Mouse (Mus musculus) forebrain, embryonic 11.5 days (tissue): ENCODE measurements around the gene Cacna1b. TPM values are rescaled to one million over a fixed set of nuclear protein-coding genes. Genes with fewer than 3 reads are reported as not detected.

Experiments
- ATAC-seq: fragments of 200-750 bp; cut with Nextera tagmentation; replicated peaks from 2 replicates; pipeline ENCODE4 v1.8.0; 2017; ENCODE audit warnings: moderate TSS enrichment; ENCODE audit not compliant: low FRiP score
- DNase-seq: peaks from one replicate; pipeline ENCODE4 v3.0.0-alpha.2; 2017; ENCODE audit warnings: low spot score
- H3K27ac ChIP-seq: fragments of 300-500 bp; sonication (generic); 2 replicates; pipeline ENCODE4 v1.5.1; 2014; ENCODE audit warnings: low read depth, low read length
- H3K27me3 ChIP-seq: fragments of 300-500 bp; sonication (generic); 2 replicates; pipeline ENCODE4 v1.6.1; 2014; ENCODE audit warnings: mild to moderate bottlenecking, low read length, mixed read lengths; ENCODE audit not compliant: control insufficient read depth, insufficient read depth
- H3K36me3 ChIP-seq: fragments of 300-500 bp; sonication (generic); 2 replicates; pipeline ENCODE4 v1.6.1; 2014; ENCODE audit warnings: mild to moderate bottlenecking, low read length, moderate library complexity, mixed read lengths; ENCODE audit not compliant: control insufficient read depth, insufficient read depth
- H3K4me1 ChIP-seq: fragments of 300-500 bp; sonication (generic); replicated peaks from 2 replicates; pipeline ENCODE4 v1.6.1; 2014; ENCODE audit warnings: low read length, mixed read lengths; ENCODE audit not compliant: control insufficient read depth, insufficient read depth
- H3K4me2 ChIP-seq: fragments of 300-500 bp; sonication (generic); 2 replicates; pipeline ENCODE4 v1.6.1; 2014; ENCODE audit warnings: low read depth, mild to moderate bottlenecking, low read length, moderate library complexity, mixed read lengths; ENCODE audit not compliant: severe bottlenecking
- H3K4me3 ChIP-seq: fragments of 300-500 bp; sonication (generic); 2 replicates; pipeline ENCODE4 v1.5.1; 2014; ENCODE audit warnings: low read depth, low read length
- H3K9ac ChIP-seq: fragments of 300-500 bp; sonication (generic); 2 replicates; pipeline ENCODE4 v1.6.1; 2014; ENCODE audit warnings: low read length
- H3K9me3 ChIP-seq: fragments of 300-500 bp; sonication (generic); 2 replicates; pipeline ENCODE4 v1.6.1; 2016; ENCODE audit warnings: low read length, mixed read lengths; ENCODE audit not compliant: control insufficient read depth
- WGBS: fragments of 180-500 bp; shearing (Covaris S2); extraction: QIAGEN DNeasy Blood & Tissue Kit; methylation state at CpG from one replicate; pipeline ENCODE4 v1.1.7; 2014; 5-methylcytosine and 5-hydroxymethylcytosine counted together
- polyA plus RNA-seq: library from polyadenylated mRNA; unstranded; fragments of >200 nt; fragmentation: Nextera tagmentation; extraction: Ambion mirVana; gene quantifications from 2 replicates; pipeline ENCODE4 v1.2.1, GENCODE M21; 2014

Cacna1b gene
- polyA plus RNA-seq, 1 experiment from 2014 or later, result 1.8 TPM

GRCm38 (mm10) chr2:24702208-24702957 lies 60.6 kb downstream of the Cacna1b start:
- ATAC-seq, result no peak
- Histone ChIP-seq H3K4me1 (no peaks in the 10 kb centered on the region), H3K9ac (no peak overlapping the region), H3K27ac (no peak overlapping the region), H3K27me3 (no peaks in the 10 kb centered on the region), H3K36me3 (no peaks in the 10 kb centered on the region), H3K4me2 (no peak overlapping the region), H3K4me3 (no peak overlapping the region), H3K9me3 (no peaks in the 10 kb centered on the region)
- peak; percentile 41 for DNase-seq
- 70% methylated on average over 3 of the region's 3 CpGs for WGBS

- H3K4me1 ChIP-seq, result no peaks in the 10 kb centered on the region
- no peak overlapping the region for H3K4me3 ChIP-seq
- WGBS, result 83% methylated on average over 8 of the region's 8 CpGs
- no peaks in the 10 kb centered on the region for H3K27me3 ChIP-seq
- no peaks in the 10 kb centered on the region for H3K9me3 ChIP-seq
- ATAC-seq, result no peak
- H3K9ac ChIP-seq, result no peak overlapping the region
- H3K27ac ChIP-seq, result no peak overlapping the region
- no peak overlapping the region for H3K4me2 ChIP-seq
- H3K36me3 ChIP-seq, result no peaks in the 10 kb centered on the region
- DNase-seq, result peak; percentile 44
Observed at GRCm38 (mm10) chr2:24697281-24697980, 65.5 kb downstream of the Cacna1b start.

- no peaks in the 10 kb centered on the region for H3K4me1 ChIP-seq
- H3K36me3 ChIP-seq, result no peaks in the 10 kb centered on the region
- no peak overlapping the region for H3K4me3 ChIP-seq
- no peak for ATAC-seq
- no peak overlapping the region for H3K4me2 ChIP-seq
- no peaks in the 10 kb centered on the region for H3K27me3 ChIP-seq
- no peaks in the 10 kb centered on the region for H3K9me3 ChIP-seq
- DNase-seq, result peak; percentile 34
- no peak overlapping the region for H3K9ac ChIP-seq
- WGBS, result 94% methylated on average over 2 of the region's 2 CpGs
- no peak overlapping the region for H3K27ac ChIP-seq
Observed at GRCm38 (mm10) chr2:24692371-24692770, 70.6 kb downstream of the Cacna1b start.

- Histone ChIP-seq H3K4me2 (no peak overlapping the region), H3K4me1 (no peaks in the 10 kb centered on the region), H3K4me3 (no peak overlapping the region), H3K36me3 (no peaks in the 10 kb centered on the region), H3K9ac (no peak overlapping the region), H3K9me3 (no peaks in the 10 kb centered on the region), H3K27me3 (no peaks in the 10 kb centered on the region), H3K27ac (no peak overlapping the region)
- peak; percentile 30 for DNase-seq
- no peak for ATAC-seq
- WGBS, result 92% methylated on average over 2 of the region's 2 CpGs
Observed at GRCm38 (mm10) chr2:24690356-24690755, 72.6 kb downstream of the Cacna1b start.

GRCm38 (mm10) chr2:24685347-24685746 lies 77.6 kb downstream of the Cacna1b start:
- ATAC-seq, result no peak
- peak; percentile 35 for DNase-seq
- WGBS, result 84% methylated on average over 5 of the region's 5 CpGs

GRCm38 (mm10) chr2:24684796-24685195 lies 78.2 kb downstream of the Cacna1b start:
- Histone ChIP-seq H3K27ac (no peak overlapping the region), H3K4me1 (no peaks in the 10 kb centered on the region), H3K4me2 (no peak overlapping the region), H3K36me3 (no peaks in the 10 kb centered on the region), H3K9ac (no peak overlapping the region), H3K9me3 (no peaks in the 10 kb centered on the region), H3K27me3 (no peaks in the 10 kb centered on the region), H3K4me3 (no peak overlapping the region)
- 93% methylated on average over 4 of the region's 4 CpGs for WGBS
- DNase-seq (peak; percentile 38), ATAC-seq (no peak)

More at GRCm38 (mm10) chr2:24685347-24685746, 77.6 kb downstream of the Cacna1b start:
- H3K4me1 ChIP-seq, result no peaks in the 10 kb centered on the region
- no peaks in the 10 kb centered on the region for H3K27me3 ChIP-seq
- no peak overlapping the region for H3K4me2 ChIP-seq
- no peak overlapping the region for H3K9ac ChIP-seq
- H3K36me3 ChIP-seq, result no peaks in the 10 kb centered on the region
- no peak overlapping the region for H3K4me3 ChIP-seq
- no peaks in the 10 kb centered on the region for H3K9me3 ChIP-seq
- no peak overlapping the region for H3K27ac ChIP-seq

GRCm38 (mm10) chr2:24683266-24683665 lies 79.7 kb downstream of the Cacna1b start:
- H3K4me1 ChIP-seq, result 0 out of 2 replicates have a peak, but pooled peaks cover 2% of the 10 kb centered on the region

GRCm38 (mm10) chr2:24680731-24681130 lies 82.2 kb downstream of the Cacna1b start:
- H3K27ac ChIP-seq, result no peak overlapping the region
- H3K4me2 ChIP-seq, result no peak overlapping the region
- H3K4me1 ChIP-seq, result 0 out of 2 replicates have a peak, but pooled peaks cover 2% of the 10 kb centered on the region
- DNase-seq, result peak; percentile 44
- no peak overlapping the region for H3K9ac ChIP-seq
- H3K9me3 ChIP-seq, result no peaks in the 10 kb centered on the region
- H3K36me3 ChIP-seq, result no peaks in the 10 kb centered on the region
- 93% methylated on average over 1 of the region's 1 CpGs for WGBS
- ATAC-seq, result no peak
- H3K27me3 ChIP-seq, result no peaks in the 10 kb centered on the region
- no peak overlapping the region for H3K4me3 ChIP-seq

More at GRCm38 (mm10) chr2:24683266-24683665, 79.7 kb downstream of the Cacna1b start:
- ATAC-seq (no peak), DNase-seq (peak; percentile 28)
- no peak overlapping the region for H3K4me3 ChIP-seq
- H3K9ac ChIP-seq, result no peak overlapping the region
- 96% methylated on average over 3 of the region's 3 CpGs for WGBS
- H3K27me3 ChIP-seq, result no peaks in the 10 kb centered on the region
- no peaks in the 10 kb centered on the region for H3K9me3 ChIP-seq
- H3K36me3 ChIP-seq, result no peaks in the 10 kb centered on the region
- H3K27ac ChIP-seq, result no peak overlapping the region
- H3K4me2 ChIP-seq, result no peak overlapping the region
